Mouse (Mus musculus) hindbrain, embryonic 13.5 days (tissue): Measurements from ENCODE around the gene Hist1h4i. TPM values are rescaled to one million over a fixed set of nuclear protein-coding genes. Genes with fewer than 3 reads are reported as not detected.
A peak's percentile ranks its signal among the peaks of the same experiment; 100 is the strongest.
"Not testable (repeated sequence)": the region's sequence is repeated elsewhere in the genome, so short reads cannot be mapped to it uniquely, and the experiment has no call there.

Experiments used
- ATAC-seq: fragments of 200-750 bp; cut with Nextera tagmentation; 2 replicates; pipeline ENCODE4 v1.8.0; 2017; ENCODE audit warnings: moderate TSS enrichment; ENCODE audit not compliant: low FRiP score
- H3K27ac ChIP-seq: fragments of 300-500 bp; sonication (generic); 2 replicates; pipeline ENCODE4 v1.5.1; 2015; ENCODE audit warnings: inconsistent platforms, mild to moderate bottlenecking, moderate library complexity
- H3K27me3 ChIP-seq: fragments of 300-500 bp; sonication (generic); 2 replicates; pipeline ENCODE4 v1.6.1; 2015; ENCODE audit warnings: mild to moderate bottlenecking, inconsistent platforms
- H3K36me3 ChIP-seq: fragments of 300-500 bp; sonication (generic); 2 replicates; pipeline ENCODE4 v1.6.1; 2015; ENCODE audit warnings: mild to moderate bottlenecking, inconsistent platforms
- H3K4me1 ChIP-seq: fragments of 300-500 bp; sonication (generic); replicated peaks from 2 replicates; pipeline ENCODE4 v1.6.1; 2015; ENCODE audit warnings: inconsistent platforms
- H3K4me2 ChIP-seq: fragments of 300-500 bp; sonication (generic); 2 replicates; pipeline ENCODE4 v1.6.1; 2015; ENCODE audit warnings: inconsistent platforms, mild to moderate bottlenecking, moderate library complexity
- H3K4me3 ChIP-seq: fragments of 300-500 bp; sonication (generic); 2 replicates; pipeline ENCODE4 v1.5.1; 2015; ENCODE audit warnings: mild to moderate bottlenecking, inconsistent platforms
- H3K9ac ChIP-seq: fragments of 300-500 bp; sonication (generic); 2 replicates; pipeline ENCODE4 v1.6.1; 2015; ENCODE audit warnings: mild to moderate bottlenecking, inconsistent platforms
- H3K9me3 ChIP-seq: fragments of 300-500 bp; sonication (generic); 2 replicates; pipeline ENCODE4 v1.6.1; 2016; ENCODE audit warnings: inconsistent platforms
- WGBS: fragments of 180-500 bp; shearing (Covaris S2); methylation state at CpG from one replicate; pipeline ENCODE4 v1.1.7; 2015; 5-methylcytosine and 5-hydroxymethylcytosine counted together
- polyA plus RNA-seq: library from polyadenylated mRNA; unstranded; fragments of >200 nt; fragmentation: Nextera tagmentation; extraction: Ambion mirVana; gene quantifications from 2 replicates; pipeline ENCODE4 v1.2.1, GENCODE M21; 2015

Gene Hist1h4i
- polyA plus RNA-seq, 1 experiment from 2014 or later, result 12.2 TPM

DNA sequence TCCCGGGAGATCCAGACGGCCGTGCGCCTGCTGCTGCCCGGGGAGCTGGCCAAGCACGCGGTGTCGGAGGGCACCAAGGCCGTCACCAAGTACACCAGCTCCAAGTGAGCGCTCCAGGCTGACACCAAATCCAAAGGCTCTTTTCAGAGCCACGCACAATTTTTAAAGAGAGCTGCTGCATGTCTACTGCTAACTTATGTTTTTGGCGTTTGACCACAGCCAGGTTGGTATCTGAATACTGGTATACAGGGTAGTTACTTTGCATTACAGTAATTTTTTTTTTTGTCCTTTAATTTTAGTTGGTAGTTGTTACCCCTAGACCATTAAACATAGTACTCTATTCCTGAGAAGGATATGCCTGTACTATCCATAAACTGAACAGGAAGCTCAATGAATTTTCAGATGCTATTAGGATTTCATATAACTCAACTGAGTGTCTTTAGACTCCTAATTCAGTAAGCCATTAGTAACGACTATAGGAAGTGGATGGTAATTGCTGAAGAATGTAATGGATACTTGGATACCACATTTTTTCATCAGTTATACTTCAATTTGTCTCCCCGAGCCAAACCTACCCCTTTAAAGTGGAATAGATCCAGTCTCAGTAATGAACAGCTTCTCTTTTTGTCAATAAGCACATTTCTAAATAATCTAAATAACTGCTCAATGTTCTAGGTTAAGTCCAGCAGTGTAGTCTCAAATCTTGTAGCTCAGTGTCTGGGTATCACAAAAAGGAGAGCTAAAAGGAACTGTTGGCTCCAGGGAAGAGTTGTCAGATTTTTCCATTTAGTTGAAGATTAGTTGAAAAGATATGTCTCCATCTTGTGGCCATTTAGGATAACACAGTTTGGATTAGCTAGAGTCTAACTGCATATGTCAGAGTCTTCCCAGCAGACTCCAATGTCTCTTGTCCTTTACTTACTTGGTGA, 2.6 kb upstream of the Hist1h4i start:
- 1% methylated on average over 14 of the region's 14 CpGs for WGBS
- Histone ChIP-seq H3K27ac (peak overlapping the region; percentile 88), H3K4me3 (peak overlapping the region; percentile 40), H3K27me3 (no peaks in the 10 kb centered on the region), H3K4me2 (peak overlapping the region; percentile 69), H3K9ac (peak overlapping the region; percentile 67), H3K9me3 (no peaks in the 10 kb centered on the region), H3K36me3 (no peaks in the 10 kb centered on the region), H3K4me1 (peaks cover 22% of the 10 kb centered on the region)
- ATAC-seq, result peak; percentile 46

DNA sequence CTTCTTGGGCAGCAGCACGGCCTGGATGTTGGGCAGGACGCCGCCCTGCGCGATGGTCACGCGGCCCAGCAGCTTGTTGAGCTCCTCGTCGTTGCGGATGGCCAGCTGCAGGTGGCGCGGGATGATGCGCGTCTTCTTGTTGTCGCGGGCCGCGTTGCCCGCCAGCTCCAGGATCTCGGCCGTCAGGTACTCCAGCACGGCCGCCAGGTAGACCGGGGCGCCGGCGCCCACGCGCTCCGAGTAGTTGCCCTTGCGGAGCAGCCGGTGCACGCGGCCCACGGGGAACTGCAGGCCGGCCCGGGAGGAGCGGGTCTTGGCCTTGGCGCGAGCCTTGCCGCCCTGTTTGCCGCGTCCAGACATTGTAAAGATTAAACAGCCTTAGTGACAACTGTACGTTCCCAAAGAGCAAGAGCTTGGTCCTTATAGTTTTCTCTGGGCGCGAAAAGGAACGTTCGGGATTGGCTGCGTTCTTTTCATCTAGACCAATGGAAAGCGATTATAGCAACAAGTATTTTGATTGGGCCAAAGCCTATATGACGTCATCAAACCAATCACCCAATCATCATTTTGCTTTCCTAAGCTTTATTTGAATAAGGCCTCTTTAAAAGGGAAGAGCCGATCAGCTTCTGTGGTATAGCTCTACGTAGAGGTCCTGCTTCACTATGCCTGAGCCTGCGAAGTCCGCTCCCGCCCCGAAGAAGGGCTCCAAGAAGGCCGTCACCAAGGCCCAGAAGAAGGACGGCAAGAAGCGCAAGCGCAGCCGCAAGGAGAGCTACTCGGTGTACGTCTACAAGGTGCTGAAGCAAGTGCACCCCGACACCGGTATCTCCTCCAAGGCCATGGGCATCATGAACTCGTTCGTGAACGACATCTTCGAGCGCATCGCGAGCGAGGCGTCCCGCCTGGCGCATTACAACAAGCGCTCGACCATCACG, 1.7 kb upstream of the Hist1h4i start, which contains the start of the genes Hist1h2ag and Hist1h2bj:
Gene Hist1h2ag, minus strand, starts transcription at position 377 of the 935 bp plus-strand sequence.
Gene Hist1h2bj, plus strand, starts transcription at position 647 of the 935 bp plus-strand sequence.
- WGBS, result 0% methylated on average over 43 of the region's 80 CpGs

DNA sequence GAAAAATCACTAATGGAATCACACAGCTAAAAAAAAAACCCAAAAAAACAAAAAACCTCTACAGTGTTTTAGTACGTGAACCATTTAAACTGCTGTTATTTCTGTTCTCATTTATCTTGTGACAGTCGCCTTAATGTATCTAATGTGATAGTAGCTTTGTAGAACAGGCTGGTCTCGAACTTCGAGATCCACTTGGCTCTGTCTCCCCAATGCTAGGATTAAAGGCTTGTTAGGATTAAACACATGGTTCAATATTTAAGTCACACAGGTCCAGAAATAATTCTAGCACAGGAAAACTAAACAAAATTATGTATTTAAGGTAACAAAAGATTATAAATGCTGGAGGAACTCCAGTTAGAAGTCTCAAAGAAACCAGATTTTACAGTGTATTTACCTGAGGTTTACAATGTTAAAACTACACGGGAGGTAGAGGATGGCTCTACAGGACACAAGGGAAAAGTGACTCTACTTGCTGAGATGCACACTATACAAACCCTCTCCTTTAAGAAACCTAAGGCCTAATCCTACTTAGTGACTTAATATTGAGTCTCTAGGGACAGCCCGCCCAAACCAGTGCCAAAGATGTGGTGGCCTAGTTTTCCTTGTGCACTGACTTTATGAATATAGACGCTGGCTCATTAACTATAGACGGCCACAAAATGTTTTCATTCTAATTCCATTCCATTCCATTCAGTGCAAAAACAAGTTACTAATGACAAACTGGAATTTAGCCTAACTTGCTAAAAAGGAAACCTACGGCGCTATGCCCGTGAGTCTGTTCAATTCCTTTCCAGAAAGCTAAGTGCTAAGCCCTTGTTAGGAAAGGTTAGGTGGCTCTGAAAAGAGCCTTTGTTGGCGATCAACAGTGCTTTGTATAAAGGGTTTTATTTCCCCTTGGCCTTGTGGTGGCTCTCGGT, 747 bp upstream of the Hist1h4i start:
- no peak for ATAC-seq
- H3K9me3 ChIP-seq, result no peaks in the 10 kb centered on the region
- H3K4me3 ChIP-seq, result peak overlapping the region; percentile 40
- H3K4me1 ChIP-seq, result peaks cover 22% of the 10 kb centered on the region
- peak overlapping the region; percentile 65 for H3K4me2 ChIP-seq
- peak overlapping the region; percentile 64 for H3K9ac ChIP-seq
- no peaks in the 10 kb centered on the region for H3K27me3 ChIP-seq
- WGBS, result 2% methylated on average over 13 of the region's 13 CpGs
- no peaks in the 10 kb centered on the region for H3K36me3 ChIP-seq
- H3K27ac ChIP-seq, result peak overlapping the region; percentile 84

More for the DNA sequence above, 1.7 kb upstream of the Hist1h4i start, which contains the start of the genes Hist1h2ag and Hist1h2bj:
- Histone ChIP-seq H3K4me2 (peak within 1 kb of the TSS; percentile 69), H3K9ac (peak within 1 kb of the TSS; percentile 67), H3K4me3 (peak within 1 kb of the TSS; percentile 40), H3K27ac (peak within 1 kb of the TSS; percentile 88), H3K4me1 (peaks cover 22% of the 10 kb centered on the region)
- not testable (repeated sequence) for H3K9me3 ChIP-seq, H3K36me3 ChIP-seq, H3K27me3 ChIP-seq
- ATAC-seq, result peak; percentile 95

DNA sequence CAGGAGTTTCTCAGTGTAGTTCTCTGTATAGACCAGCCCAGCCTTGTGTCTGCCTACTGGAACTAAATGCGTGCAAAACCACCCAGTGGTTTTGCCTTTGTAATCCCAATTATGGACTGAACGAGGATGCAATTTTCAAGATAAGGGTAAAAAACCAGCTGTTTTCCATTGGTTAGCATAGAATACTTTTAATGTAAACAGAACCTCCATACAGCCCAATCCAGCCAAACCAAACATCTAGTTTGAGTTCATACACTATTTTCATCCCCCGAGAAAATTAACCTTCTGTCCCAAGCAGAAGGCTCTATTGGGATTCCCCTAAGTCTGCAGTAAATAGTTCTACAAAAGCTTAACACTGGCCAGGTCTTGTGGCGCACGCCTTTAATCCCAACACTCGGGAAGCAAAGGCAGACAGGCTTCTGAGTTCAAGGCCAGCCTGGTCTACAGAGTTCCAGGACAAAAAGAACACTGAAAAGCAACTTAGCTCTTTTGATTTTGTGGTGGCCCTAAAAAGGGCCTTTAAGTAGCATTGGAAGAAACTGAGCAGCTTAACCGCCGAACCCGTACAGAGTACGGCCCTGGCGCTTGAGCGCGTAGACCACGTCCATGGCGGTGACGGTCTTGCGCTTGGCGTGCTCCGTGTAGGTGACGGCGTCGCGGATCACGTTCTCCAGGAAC, 559 bp downstream of the Hist1h4i start:
- H3K27me3 ChIP-seq, result no peaks in the 10 kb centered on the region
- ATAC-seq, result 0 out of 2 replicates have a peak, but pooled peaks have one; percentile 23
- peak overlapping the region; percentile 85 for H3K27ac ChIP-seq
- no peaks in the 10 kb centered on the region for H3K36me3 ChIP-seq
- peak overlapping the region; percentile 65 for H3K4me2 ChIP-seq
- H3K4me3 ChIP-seq, result peak overlapping the region; percentile 37
- under 1% methylated on average over 24 of the region's 24 CpGs for WGBS
- H3K9ac ChIP-seq, result peak overlapping the region; percentile 60
- peaks cover 29% of the 10 kb centered on the region for H3K4me1 ChIP-seq
- no peaks in the 10 kb centered on the region for H3K9me3 ChIP-seq

DNA sequence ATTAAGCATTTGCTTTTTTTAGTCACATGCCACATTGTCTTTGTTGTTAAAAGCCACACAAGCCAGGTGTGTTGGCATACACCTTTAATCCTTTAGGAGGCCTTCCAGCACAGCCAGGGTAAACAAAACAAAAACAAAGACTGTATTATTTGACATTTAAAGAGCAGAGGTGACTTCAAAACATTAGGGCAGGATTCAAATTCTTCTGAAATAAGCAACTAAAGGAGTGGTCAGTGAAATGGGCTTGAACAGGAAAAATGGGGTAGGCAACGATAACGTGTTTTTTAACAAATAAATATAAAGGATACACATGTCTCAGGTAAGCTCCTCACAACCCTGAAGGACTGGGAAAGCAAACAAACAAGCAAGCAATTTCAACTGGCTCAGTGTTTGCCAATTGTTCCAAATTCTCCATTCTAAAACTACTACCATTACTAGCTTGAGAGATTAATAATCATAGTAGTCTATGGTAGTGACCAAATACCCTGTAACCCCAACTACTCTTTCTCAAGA, 1.2 kb downstream of the Hist1h4i start:
- H3K9me3 ChIP-seq, result no peaks in the 10 kb centered on the region
- no peaks in the 10 kb centered on the region for H3K27me3 ChIP-seq
- H3K4me2 ChIP-seq, result peak overlapping the region; percentile 65
- H3K4me3 ChIP-seq, result peak overlapping the region; percentile 37
- no peaks in the 10 kb centered on the region for H3K36me3 ChIP-seq
- WGBS, result 9% methylated on average over 2 of the region's 2 CpGs
- peaks cover 30% of the 10 kb centered on the region for H3K4me1 ChIP-seq
- H3K9ac ChIP-seq, result peak overlapping the region; percentile 60; the same call in 1 of the 2 replicates
- ATAC-seq, result no peak
- H3K27ac ChIP-seq, result peak overlapping the region; percentile 85

DNA sequence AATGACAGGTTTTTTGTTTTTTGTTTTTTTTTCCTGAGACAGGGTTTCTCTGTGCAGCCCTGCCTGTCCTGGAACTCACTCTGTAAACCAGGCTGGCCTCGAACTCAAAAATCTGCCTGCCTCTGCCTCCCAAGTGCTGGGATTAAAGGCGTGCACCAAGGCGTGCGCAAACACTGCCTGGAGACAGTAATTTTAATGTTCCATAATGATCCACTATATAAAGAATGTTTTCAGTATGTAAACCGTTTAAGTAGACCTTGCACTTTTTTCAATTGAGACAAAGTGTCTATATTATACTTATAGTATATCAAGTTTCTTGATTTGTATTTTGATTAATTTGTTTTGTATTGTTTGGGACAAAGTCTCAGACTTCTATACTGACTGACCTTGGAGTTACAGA, 1.8 kb downstream of the Hist1h4i start:
- H3K4me2 ChIP-seq, result no peak overlapping the region
- no peak overlapping the region for H3K27ac ChIP-seq
- 74% methylated on average over 5 of the region's 5 CpGs for WGBS
- no peak for ATAC-seq
- H3K4me1 ChIP-seq, result peaks cover 36% of the 10 kb centered on the region
- no peaks in the 10 kb centered on the region for H3K36me3 ChIP-seq
- H3K9me3 ChIP-seq, result no peaks in the 10 kb centered on the region
- no peaks in the 10 kb centered on the region for H3K27me3 ChIP-seq
- H3K9ac ChIP-seq, result no peak overlapping the region
- H3K4me3 ChIP-seq, result no peak overlapping the region

DNA sequence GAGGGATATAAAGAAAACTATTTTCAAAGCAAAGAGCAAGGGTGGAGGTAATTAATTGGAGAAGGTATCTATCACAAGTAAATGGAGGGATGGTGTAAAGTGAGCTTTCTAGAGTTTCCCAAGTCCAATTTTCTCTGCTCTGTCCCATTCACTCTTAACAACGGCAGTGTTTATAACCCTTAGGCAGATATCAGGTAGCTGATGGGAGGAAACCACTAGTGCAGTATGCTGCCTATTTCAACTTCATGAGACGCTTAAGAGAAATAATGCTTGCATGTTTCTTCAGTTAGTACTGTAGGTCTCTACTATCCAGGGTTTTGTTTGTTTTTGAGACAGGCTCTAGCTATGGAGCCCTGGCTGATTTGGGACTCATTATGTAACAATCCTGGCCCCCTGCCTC, 3.7 kb downstream of the Hist1h4i start:
- no peaks in the 10 kb centered on the region for H3K36me3 ChIP-seq
- 87% methylated on average over 2 of the region's 2 CpGs for WGBS
- no peak overlapping the region for H3K4me2 ChIP-seq
- no peak overlapping the region for H3K4me3 ChIP-seq
- no peaks in the 10 kb centered on the region for H3K9me3 ChIP-seq
- H3K27me3 ChIP-seq, result no peaks in the 10 kb centered on the region
- H3K4me1 ChIP-seq, result peaks cover 33% of the 10 kb centered on the region
- no peak overlapping the region for H3K27ac ChIP-seq
- no peak overlapping the region for H3K9ac ChIP-seq
- no peak for ATAC-seq

DNA sequence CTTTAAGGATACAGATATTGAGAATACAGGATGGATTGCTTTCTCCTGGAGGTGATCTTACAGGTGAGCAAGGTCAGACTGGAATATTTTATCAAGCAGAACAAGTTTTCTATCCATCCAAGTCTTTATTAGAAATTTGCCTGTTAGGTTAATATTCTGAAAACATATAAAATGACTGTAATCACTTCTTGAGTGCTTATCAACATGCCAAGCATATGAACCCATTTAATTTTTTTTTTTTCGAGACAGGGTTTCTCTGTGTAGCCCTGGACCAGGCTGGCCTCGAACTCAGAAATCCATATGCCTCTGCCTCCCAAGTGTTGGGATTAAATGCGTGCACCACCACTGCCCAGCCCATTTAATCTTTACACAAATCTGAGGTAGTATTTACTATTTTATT, 4.2 kb downstream of the Hist1h4i start:
- Histone ChIP-seq H3K4me3 (peak overlapping the region; percentile 42; the same call in 1 of the 2 replicates), H3K36me3 (no peaks in the 10 kb centered on the region), H3K9me3 (no peaks in the 10 kb centered on the region), H3K27me3 (no peaks in the 10 kb centered on the region), H3K4me1 (peaks cover 29% of the 10 kb centered on the region), H3K9ac (peak overlapping the region; percentile 62; the same call in 1 of the 2 replicates), H3K27ac (no peak overlapping the region; the same call in 1 of the 2 replicates), H3K4me2 (peak overlapping the region; percentile 70)
- ATAC-seq, result no peak
- WGBS, result 59% methylated on average over 3 of the region's 3 CpGs

DNA sequence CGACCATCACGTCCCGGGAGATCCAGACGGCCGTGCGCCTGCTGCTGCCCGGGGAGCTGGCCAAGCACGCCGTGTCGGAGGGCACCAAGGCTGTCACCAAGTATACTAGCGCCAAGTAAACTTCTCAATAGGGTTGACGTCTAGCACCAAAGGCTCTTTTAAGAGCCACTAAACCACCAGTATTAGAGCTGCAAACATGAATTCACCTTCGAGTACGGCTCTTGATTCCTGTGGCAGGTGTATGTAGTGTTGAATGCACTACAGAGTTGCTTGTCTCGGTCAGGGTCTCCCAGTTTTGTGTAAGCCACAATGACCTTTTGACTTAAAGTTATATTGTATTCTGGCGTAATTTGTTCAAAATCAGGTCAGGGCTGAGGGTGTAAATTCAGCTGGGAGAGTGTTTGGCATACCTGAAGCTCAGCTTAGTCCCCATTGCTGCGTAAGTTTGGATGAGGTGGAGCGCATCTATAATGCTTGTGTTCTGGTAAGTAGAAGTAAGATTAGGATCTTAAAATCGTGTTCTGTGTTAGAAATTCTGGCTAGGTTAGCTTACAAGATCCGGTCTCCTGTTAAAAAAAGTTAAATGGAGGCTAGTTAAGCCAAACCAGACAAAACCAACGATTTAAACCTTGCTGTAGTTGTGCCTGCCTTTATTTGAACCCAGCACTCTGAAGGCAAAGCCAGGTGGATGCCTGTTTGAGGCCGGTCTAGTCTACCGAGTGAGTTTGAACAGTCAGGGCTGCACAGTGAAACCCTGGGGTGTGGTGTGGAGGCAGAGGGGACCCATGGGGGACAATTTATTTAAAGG, 4.8 kb downstream of the Hist1h4i start:
- peak overlapping the region; percentile 77; the same call in 1 of the 2 replicates for H3K27ac ChIP-seq
- H3K9ac ChIP-seq, result peak overlapping the region; percentile 62; the same call in 1 of the 2 replicates
- H3K4me1 ChIP-seq, result peaks cover 25% of the 10 kb centered on the region
- H3K4me3 ChIP-seq, result peak overlapping the region; percentile 42
- peak overlapping the region; percentile 70 for H3K4me2 ChIP-seq
- peak; percentile 25; the same call in 1 of the 2 replicates for ATAC-seq
- H3K9me3 ChIP-seq, result no peaks in the 10 kb centered on the region
- no peaks in the 10 kb centered on the region for H3K36me3 ChIP-seq
- no peaks in the 10 kb centered on the region for H3K27me3 ChIP-seq
- 3% methylated on average over 23 of the region's 23 CpGs for WGBS
